Mouse (Mus musculus) forebrain, embryonic 11.5 days (tissue): Measurements from ENCODE around the gene Ncf2. TPM values are rescaled to one million over a fixed set of nuclear protein-coding genes. Genes with fewer than 3 reads are reported as not detected.
A peak's percentile ranks its signal among the peaks of the same experiment; 100 is the strongest.
"Not testable (repeated sequence)": the region's sequence is repeated elsewhere in the genome, so short reads cannot be mapped to it uniquely, and the experiment has no call there.

ENCODE experiments used
- ATAC-seq: fragments of 200-750 bp; cut with Nextera tagmentation; replicated peaks from 2 replicates; pipeline ENCODE4 v1.8.0; 2017; ENCODE audit warnings: moderate TSS enrichment; ENCODE audit not compliant: low FRiP score
- DNase-seq: peaks from one replicate; pipeline ENCODE4 v3.0.0-alpha.2; 2017; ENCODE audit warnings: low spot score
- H3K27ac ChIP-seq: fragments of 300-500 bp; sonication (generic); 2 replicates; pipeline ENCODE4 v1.5.1; 2014; ENCODE audit warnings: low read depth, low read length
- H3K27me3 ChIP-seq: fragments of 300-500 bp; sonication (generic); 2 replicates; pipeline ENCODE4 v1.6.1; 2014; ENCODE audit warnings: mild to moderate bottlenecking, low read length, mixed read lengths; ENCODE audit not compliant: control insufficient read depth, insufficient read depth
- H3K36me3 ChIP-seq: fragments of 300-500 bp; sonication (generic); 2 replicates; pipeline ENCODE4 v1.6.1; 2014; ENCODE audit warnings: mild to moderate bottlenecking, low read length, moderate library complexity, mixed read lengths; ENCODE audit not compliant: control insufficient read depth, insufficient read depth
- H3K4me1 ChIP-seq: fragments of 300-500 bp; sonication (generic); replicated peaks from 2 replicates; pipeline ENCODE4 v1.6.1; 2014; ENCODE audit warnings: low read length, mixed read lengths; ENCODE audit not compliant: control insufficient read depth, insufficient read depth
- H3K4me2 ChIP-seq: fragments of 300-500 bp; sonication (generic); 2 replicates; pipeline ENCODE4 v1.6.1; 2014; ENCODE audit warnings: low read depth, mild to moderate bottlenecking, low read length, moderate library complexity, mixed read lengths; ENCODE audit not compliant: severe bottlenecking
- H3K4me3 ChIP-seq: fragments of 300-500 bp; sonication (generic); 2 replicates; pipeline ENCODE4 v1.5.1; 2014; ENCODE audit warnings: low read depth, low read length
- H3K9ac ChIP-seq: fragments of 300-500 bp; sonication (generic); 2 replicates; pipeline ENCODE4 v1.6.1; 2014; ENCODE audit warnings: low read length
- H3K9me3 ChIP-seq: fragments of 300-500 bp; sonication (generic); 2 replicates; pipeline ENCODE4 v1.6.1; 2016; ENCODE audit warnings: low read length, mixed read lengths; ENCODE audit not compliant: control insufficient read depth
- WGBS: fragments of 180-500 bp; shearing (Covaris S2); extraction: QIAGEN DNeasy Blood & Tissue Kit; methylation state at CpG from one replicate; pipeline ENCODE4 v1.1.7; 2014; 5-methylcytosine and 5-hydroxymethylcytosine counted together
- polyA plus RNA-seq: library from polyadenylated mRNA; unstranded; fragments of >200 nt; fragmentation: Nextera tagmentation; extraction: Ambion mirVana; gene quantifications from 2 replicates; pipeline ENCODE4 v1.2.1, GENCODE M21; 2014

Ncf2 gene
- polyA plus RNA-seq, 1 experiment from 2014 or later, result 2.5 TPM

DNA sequence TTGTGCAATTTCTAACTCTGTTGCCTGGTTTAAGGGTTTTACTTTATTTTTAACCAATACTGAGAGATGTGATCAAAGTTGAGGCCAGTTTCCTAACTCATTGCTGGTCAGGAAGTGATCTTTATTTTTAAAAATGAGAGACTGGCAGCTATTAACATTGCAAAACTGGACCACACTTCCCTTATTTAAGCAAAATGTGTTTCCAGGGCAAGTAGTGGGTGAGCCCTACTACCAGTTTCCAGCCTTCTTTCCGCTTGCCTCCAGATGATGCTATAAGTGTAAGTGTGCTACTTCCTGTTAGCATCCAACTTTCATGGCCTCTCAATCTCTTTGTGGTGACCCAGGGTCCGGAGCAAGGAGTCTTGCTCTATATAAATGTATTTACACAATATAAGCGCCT is 25.4 kb upstream of the Ncf2 start:
- not testable (repeated sequence) for H3K36me3 ChIP-seq, DNase-seq, H3K27ac ChIP-seq, ATAC-seq, H3K4me2 ChIP-seq, H3K9ac ChIP-seq, H3K27me3 ChIP-seq, H3K4me1 ChIP-seq, H3K4me3 ChIP-seq, H3K9me3 ChIP-seq
- 87% methylated on average over 3 of the region's 3 CpGs for WGBS

- Histone ChIP-seq H3K9ac (no peak overlapping the region), H3K27me3 (no peaks in the 10 kb centered on the region), H3K4me1 (no peaks in the 10 kb centered on the region), H3K4me2 (no peak overlapping the region), H3K27ac (no peak overlapping the region), H3K9me3 (no peaks in the 10 kb centered on the region), H3K4me3 (no peak overlapping the region), H3K36me3 (no peaks in the 10 kb centered on the region)
- WGBS, result 34% methylated on average over 10 of the region's 10 CpGs
- DNase-seq (peak; percentile 81), ATAC-seq (no peak; the same call in 1 of the 2 replicates)
Observed at GRCm38 (mm10) chr1:152779071-152779737, 20.8 kb upstream of the Ncf2 start.

DNA sequence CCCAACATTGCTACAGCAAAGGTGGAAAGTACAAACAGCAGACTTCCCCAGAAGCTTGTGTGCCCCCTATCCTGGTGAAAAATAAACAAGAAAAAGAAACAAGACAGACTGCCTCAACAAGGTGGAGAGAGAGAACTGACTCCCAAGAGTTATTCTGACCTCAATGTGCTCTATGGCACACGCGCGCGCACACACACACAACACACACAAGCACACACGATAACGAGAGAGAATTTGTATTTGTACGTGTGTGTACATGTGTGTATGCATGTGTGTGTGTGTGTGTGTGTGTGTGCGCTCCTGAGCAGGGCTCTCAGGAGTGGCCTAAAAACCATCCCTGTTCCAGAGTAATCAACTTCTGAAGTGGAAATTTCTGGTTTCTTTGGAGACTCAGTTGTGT is 15.4 kb upstream of the Ncf2 start:
- DNase-seq, result no peak
- Histone ChIP-seq H3K27me3 (no peaks in the 10 kb centered on the region), H3K27ac (no peak overlapping the region), H3K9ac (no peak overlapping the region), H3K4me3 (no peak overlapping the region), H3K9me3 (no peaks in the 10 kb centered on the region), H3K4me2 (no peak overlapping the region), H3K36me3 (no peaks in the 10 kb centered on the region), H3K4me1 (no peaks in the 10 kb centered on the region)
- WGBS, result 95% methylated on average over 8 of the region's 8 CpGs
- ATAC-seq, result no peak

- not testable (repeated sequence) for DNase-seq, ATAC-seq
- 91% methylated on average over 3 of the region's 3 CpGs for WGBS
Observed at GRCm38 (mm10) chr1:152785446-152785845, 14.5 kb upstream of the Ncf2 start.

GRCm38 (mm10) chr1:152786953-152787352 is 13.0 kb upstream of the Ncf2 start:
- H3K9ac ChIP-seq, result no peak overlapping the region
- no peak for DNase-seq
- H3K27me3 ChIP-seq, result no peaks in the 10 kb centered on the region
- no peak for ATAC-seq
- H3K27ac ChIP-seq, result no peak overlapping the region
- no peak overlapping the region for H3K4me2 ChIP-seq
- no peaks in the 10 kb centered on the region for H3K4me1 ChIP-seq
- H3K9me3 ChIP-seq, result no peaks in the 10 kb centered on the region; the same call in 1 of the 2 replicates
- 92% methylated on average over 4 of the region's 4 CpGs for WGBS
- H3K36me3 ChIP-seq, result no peaks in the 10 kb centered on the region
- H3K4me3 ChIP-seq, result no peak overlapping the region

More at GRCm38 (mm10) chr1:152785446-152785845, 14.5 kb upstream of the Ncf2 start:
- H3K36me3 ChIP-seq, H3K4me3 ChIP-seq, H3K27ac ChIP-seq, H3K4me1 ChIP-seq, H3K27me3 ChIP-seq, H3K9me3 ChIP-seq, H3K9ac ChIP-seq, H3K4me2 ChIP-seq: not testable (repeated sequence)

DNA sequence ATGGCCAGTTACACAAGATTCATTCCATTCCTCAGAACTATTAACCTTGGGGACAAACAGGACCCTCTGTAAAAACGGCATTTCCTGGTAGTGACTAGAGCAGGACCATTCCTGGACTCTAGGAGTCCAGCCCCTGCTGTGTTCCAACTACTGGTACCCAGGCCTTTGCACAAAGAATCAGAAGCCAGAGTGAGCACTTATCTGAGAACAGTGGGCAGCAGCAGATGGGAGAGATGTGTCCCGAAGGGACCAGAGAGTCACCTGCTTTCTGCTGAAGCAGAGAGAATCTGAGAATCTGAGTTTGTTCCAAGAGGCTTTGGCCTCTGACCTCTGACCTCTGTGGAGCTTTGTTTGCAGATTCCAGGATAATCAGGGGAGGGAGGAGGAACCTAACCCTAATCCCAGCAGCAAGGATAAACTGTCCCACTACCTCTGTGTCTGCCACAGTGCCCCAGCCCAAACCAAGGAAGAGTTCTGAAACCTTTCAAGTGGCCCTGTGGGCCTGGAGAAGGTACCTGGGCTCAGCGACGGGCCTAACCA is 11.8 kb upstream of the Ncf2 start:
- no peak for ATAC-seq
- WGBS, result 20% methylated on average over 4 of the region's 4 CpGs
- no peaks in the 10 kb centered on the region for H3K27me3 ChIP-seq
- H3K27ac ChIP-seq, result no peak overlapping the region
- no peaks in the 10 kb centered on the region; the same call in 1 of the 2 replicates for H3K9me3 ChIP-seq
- no peak overlapping the region for H3K9ac ChIP-seq
- H3K36me3 ChIP-seq, result no peaks in the 10 kb centered on the region
- no peak overlapping the region for H3K4me2 ChIP-seq
- H3K4me3 ChIP-seq, result no peak overlapping the region
- H3K4me1 ChIP-seq, result peaks cover 8% of the 10 kb centered on the region
- DNase-seq, result no peak

GRCm38 (mm10) chr1:152790254-152790653 is 9.7 kb upstream of the Ncf2 start:
- Histone ChIP-seq H3K4me1 (peaks cover 13% of the 10 kb centered on the region), H3K9me3 (no peaks in the 10 kb centered on the region; the same call in 1 of the 2 replicates), H3K36me3 (no peaks in the 10 kb centered on the region), H3K27me3 (no peaks in the 10 kb centered on the region), H3K4me2 (no peak overlapping the region), H3K27ac (no peak overlapping the region), H3K4me3 (no peak overlapping the region), H3K9ac (no peak overlapping the region)
- ATAC-seq, result 0 out of 2 replicates have a peak, but pooled peaks have one; percentile 24
- no peak for DNase-seq
- WGBS, result 31% methylated on average over 12 of the region's 12 CpGs

- Histone ChIP-seq H3K27ac (no peak overlapping the region), H3K4me1 (peaks cover 13% of the 10 kb centered on the region), H3K4me2 (no peak overlapping the region), H3K4me3 (no peak overlapping the region), H3K27me3 (no peaks in the 10 kb centered on the region), H3K9ac (no peak overlapping the region), H3K36me3 (no peaks in the 10 kb centered on the region), H3K9me3 (no peaks in the 10 kb centered on the region; the same call in 1 of the 2 replicates)
- ATAC-seq (no peak), DNase-seq (no peak)
- 29% methylated on average over 6 of the region's 6 CpGs for WGBS
Observed at GRCm38 (mm10) chr1:152790821-152791220, 9.2 kb upstream of the Ncf2 start.

DNA sequence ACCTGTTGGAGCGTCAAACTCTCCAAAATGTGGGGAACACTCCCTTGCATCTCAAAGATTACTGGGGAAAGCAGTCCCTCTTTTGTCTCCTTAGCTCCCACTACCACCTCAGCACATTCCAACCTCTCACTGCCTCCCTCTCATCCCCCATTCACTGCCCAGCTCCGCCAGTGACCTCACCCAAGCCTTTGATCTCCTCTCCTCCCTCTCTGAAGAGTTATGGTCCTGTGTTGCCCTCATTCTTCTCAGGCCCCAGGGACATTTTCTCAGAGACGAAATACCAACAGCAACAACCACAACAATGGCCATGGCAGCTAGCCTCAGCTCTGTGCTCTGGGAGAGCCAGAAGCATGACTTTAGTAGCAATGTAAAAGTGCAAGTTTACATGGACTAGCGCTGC is 8.7 kb upstream of the Ncf2 start:
- ATAC-seq (no peak), DNase-seq (no peak)
- no peak overlapping the region for H3K9ac ChIP-seq
- no peak overlapping the region for H3K27ac ChIP-seq
- no peak overlapping the region for H3K4me3 ChIP-seq
- H3K4me2 ChIP-seq, result no peak overlapping the region
- no peaks in the 10 kb centered on the region for H3K27me3 ChIP-seq
- peaks cover 13% of the 10 kb centered on the region for H3K4me1 ChIP-seq
- no peaks in the 10 kb centered on the region for H3K36me3 ChIP-seq
- WGBS, result 19% methylated on average over 4 of the region's 4 CpGs
- no peaks in the 10 kb centered on the region; the same call in 1 of the 2 replicates for H3K9me3 ChIP-seq
